Mouse (Mus musculus) embryonic fibroblast, embryonic 13.5 days (primary cell): ENCODE data around the gene Cckar.
"Not testable (repeated sequence)": the region's sequence is repeated elsewhere in the genome, so short reads cannot be mapped to it uniquely, and the experiment has no call there.

ENCODE experiments used
- CTCF ChIP-seq: IDR thresholded peaks from 2 replicates; pipeline ENCODE4 v1.5.1; 2011; ENCODE audit warnings: mild to moderate bottlenecking, control low read depth, low read length, moderate library complexity, borderline replicate concordance; ENCODE audit not compliant: insufficient read depth
- POLR2A ChIP-seq: IDR thresholded peaks from 2 replicates; pipeline ENCODE4 v1.6.1; 2011; ENCODE audit warnings: low read depth, mild to moderate bottlenecking, control low read depth, low read length, moderate library complexity

DNA sequence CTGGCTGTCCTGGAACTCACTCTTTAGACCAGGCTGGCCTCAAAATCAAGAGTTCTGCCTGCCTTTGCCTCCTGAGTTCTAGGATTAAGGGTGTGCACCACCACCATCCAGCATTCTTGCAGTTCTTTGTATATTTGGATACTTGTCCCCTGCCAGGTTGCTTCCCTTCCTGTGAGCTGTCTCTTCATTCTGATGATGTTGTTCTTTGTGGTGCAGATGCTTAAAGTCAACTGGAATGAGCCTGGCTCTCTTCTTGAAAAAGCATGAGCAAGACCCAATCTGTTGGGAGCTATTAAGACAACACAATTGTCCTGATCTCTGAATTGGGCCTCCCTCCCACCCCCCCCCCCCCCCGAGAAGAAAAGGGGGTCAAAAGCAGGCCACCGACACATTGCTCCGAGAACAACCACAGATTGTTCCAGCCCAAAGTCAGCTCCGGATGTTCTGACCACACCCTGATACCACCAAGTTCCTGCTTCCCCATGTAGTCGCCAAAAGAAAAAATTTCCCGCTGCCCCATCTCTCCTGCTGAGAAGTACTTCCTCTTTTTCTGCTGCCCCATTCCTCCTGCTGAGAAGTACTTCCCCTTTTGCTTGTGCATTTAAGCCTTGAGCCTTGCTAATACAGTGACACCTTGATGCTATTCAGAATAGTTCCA, 33.9 kb downstream of the Cckar start:
- TF ChIP-seq CTCF, POLR2A: not testable (repeated sequence)
